Mouse (Mus musculus): Measurements from ENCODE around the gene Gm13698. TPM values are rescaled to one million over a fixed set of nuclear protein-coding genes. Genes with fewer than 3 reads are reported as not detected.
A peak's percentile ranks its signal among the peaks of the same experiment; 100 is the strongest.
"Not testable (repeated sequence)": the region's sequence is repeated elsewhere in the genome, so short reads cannot be mapped to it uniquely, and the experiment has no call there.

The Gm13698 gene
- polyA plus RNA-seq (2014; fragmentation: Nextera tagmentation; extraction: Ambion mirVana), result not detected in 2 replicates

DNA sequence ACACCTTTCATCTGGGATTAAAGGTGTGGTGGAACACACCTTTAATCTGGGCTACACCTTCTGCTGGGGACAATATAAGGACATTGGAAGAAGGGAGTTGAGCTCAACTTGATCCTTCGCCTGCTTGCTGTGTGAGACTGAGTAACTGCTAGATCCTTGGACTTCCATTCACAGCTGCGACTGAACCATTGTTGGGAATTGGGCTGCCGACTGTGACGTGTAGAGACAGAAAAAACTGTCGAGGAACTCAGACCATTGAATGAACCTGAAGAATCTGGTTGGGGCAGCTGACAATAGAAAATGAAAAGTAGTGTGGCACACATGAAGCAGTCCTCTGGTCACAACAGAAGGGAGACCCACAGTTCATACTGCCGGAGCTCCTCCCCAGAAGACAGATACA is at the start of gene Gm13698:
Gene Gm13698, plus strand, starts transcription at position 301 of the 400 bp plus-strand sequence.
- not testable (repeated sequence) for H3K9ac ChIP-seq (ENCODE audit: low read depth, low read length); ATAC-seq (ENCODE audit: low FRiP score); H3K4me2 ChIP-seq (replicated peaks; ENCODE audit: low read depth, low read length); H3K36me3 ChIP-seq (ENCODE audit: control insufficient read depth, insufficient read depth, low read length); DNase-seq (ENCODE audit: low spot score); H3K27me3 ChIP-seq (ENCODE audit: control insufficient read depth, insufficient read depth, low read length); H3K27ac ChIP-seq (ENCODE audit: low read depth, low read length); H3K4me1 ChIP-seq (replicated peaks; ENCODE audit: control insufficient read depth, insufficient read depth, low read length); H3K9me3 ChIP-seq (ENCODE audit: control insufficient read depth, low read length); H3K4me3 ChIP-seq (ENCODE audit: low read depth, low read length)
- WGBS, result no CpG with 5 or more reads among the region's 6 CpGs

DNA sequence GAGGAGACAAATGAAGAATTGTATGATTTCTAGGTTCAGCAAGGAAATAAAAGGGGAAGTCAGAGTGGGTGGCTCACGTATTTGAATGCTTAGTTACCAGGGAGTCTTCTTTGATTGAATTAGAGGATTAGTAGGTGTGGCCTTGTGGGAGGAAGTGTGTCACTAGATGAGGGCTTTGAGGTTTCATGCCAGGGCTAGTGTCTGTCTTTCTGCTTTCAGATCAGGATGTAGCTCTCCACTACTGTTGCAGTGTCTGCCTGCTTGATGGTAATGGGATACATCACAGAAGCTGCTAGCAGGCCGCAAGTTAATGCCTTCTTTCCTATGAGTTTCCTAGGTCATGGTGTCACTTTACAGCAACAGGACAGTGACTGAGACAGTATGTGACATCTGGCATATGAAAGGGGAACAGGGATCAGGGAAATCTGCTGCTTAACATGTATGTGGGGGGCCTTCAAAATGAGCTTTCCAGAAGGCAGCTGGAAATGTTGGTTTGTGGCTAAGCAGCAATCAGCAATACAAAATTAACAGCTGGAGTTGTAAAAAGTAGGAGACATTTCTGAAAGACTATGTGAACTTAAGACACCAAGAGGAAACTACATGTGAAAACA is 25.9 kb upstream of the Gm13698 start:
- H3K36me3 ChIP-seq (ENCODE audit: control insufficient read depth, insufficient read depth, low read length), result no peaks in the 10 kb centered on the region
- no peak for DNase-seq (ENCODE audit: low spot score)
- H3K9me3 ChIP-seq (ENCODE audit: control insufficient read depth, low read length), result no peaks in the 10 kb centered on the region
- no peaks in the 10 kb centered on the region for H3K27me3 ChIP-seq (ENCODE audit: control insufficient read depth, insufficient read depth, low read length)
- H3K4me2 ChIP-seq (replicated peaks; ENCODE audit: low read depth, low read length), result no peak overlapping the region
- H3K27ac ChIP-seq (ENCODE audit: low read depth, low read length), result no peak overlapping the region
- no peak overlapping the region for H3K9ac ChIP-seq (ENCODE audit: low read depth, low read length)
- WGBS, result 61% methylated on average over 2 of the region's 2 CpGs
- no peak overlapping the region for H3K4me3 ChIP-seq (ENCODE audit: low read depth, low read length)
- no peak for ATAC-seq (ENCODE audit: low FRiP score)
- H3K4me1 ChIP-seq (replicated peaks; ENCODE audit: control insufficient read depth, insufficient read depth, low read length), result no peaks in the 10 kb centered on the region

GRCm38 (mm10) chr2:83940931-83941361 is 14.5 kb upstream of the Gm13698 start, which contains the start of gene Zswim2:
TSS of gene Zswim2 (minus strand) at chr2:83941228.
- no peaks in the 10 kb centered on the region for H3K9me3 ChIP-seq (ENCODE audit: control insufficient read depth, low read length)
- H3K36me3 ChIP-seq (ENCODE audit: control insufficient read depth, insufficient read depth, low read length), result no peaks in the 10 kb centered on the region
- H3K4me1 ChIP-seq (replicated peaks; ENCODE audit: control insufficient read depth, insufficient read depth, low read length), result no peaks in the 10 kb centered on the region
- DNase-seq (ENCODE audit: low spot score), result peak; percentile 88
- peak within 1 kb of the TSS; percentile 43 for H3K4me2 ChIP-seq (replicated peaks; ENCODE audit: low read depth, low read length)
- WGBS, result under 1% methylated on average over 20 of the region's 20 CpGs
- H3K27ac ChIP-seq (ENCODE audit: low read depth, low read length), result no peak within 1 kb of the TSS
- peak; percentile 98 for ATAC-seq (ENCODE audit: low FRiP score)
- H3K9ac ChIP-seq (ENCODE audit: low read depth, low read length), result no peak within 1 kb of the TSS
- no peaks in the 10 kb centered on the region for H3K27me3 ChIP-seq (ENCODE audit: control insufficient read depth, insufficient read depth, low read length)
- H3K4me3 ChIP-seq (ENCODE audit: low read depth, low read length), result peak within 1 kb of the TSS; percentile 21

- H3K4me2 ChIP-seq (replicated peaks; ENCODE audit: low read depth, low read length), result peak overlapping the region; percentile 43
- no peak overlapping the region for H3K27ac ChIP-seq (ENCODE audit: low read depth, low read length)
- DNase-seq (ENCODE audit: low spot score) (no peak), ATAC-seq (ENCODE audit: low FRiP score) (peak; percentile 72)
- no peaks in the 10 kb centered on the region for H3K36me3 ChIP-seq (ENCODE audit: control insufficient read depth, insufficient read depth, low read length)
- no peaks in the 10 kb centered on the region for H3K4me1 ChIP-seq (replicated peaks; ENCODE audit: control insufficient read depth, insufficient read depth, low read length)
- WGBS, result 50% methylated on average over 3 of the region's 3 CpGs
- no peak overlapping the region for H3K9ac ChIP-seq (ENCODE audit: low read depth, low read length)
- H3K27me3 ChIP-seq (ENCODE audit: control insufficient read depth, insufficient read depth, low read length), result no peaks in the 10 kb centered on the region
- H3K4me3 ChIP-seq (ENCODE audit: low read depth, low read length), result no peak overlapping the region
- H3K9me3 ChIP-seq (ENCODE audit: control insufficient read depth, low read length), result no peaks in the 10 kb centered on the region
Observed at GRCm38 (mm10) chr2:83941378-83941777, 14.1 kb upstream of the Gm13698 start.

- H3K4me1 ChIP-seq (replicated peaks; ENCODE audit: control insufficient read depth, insufficient read depth, low read length), result no peaks in the 10 kb centered on the region
- no peak overlapping the region for H3K4me2 ChIP-seq (replicated peaks; ENCODE audit: low read depth, low read length)
- H3K27ac ChIP-seq (ENCODE audit: low read depth, low read length), result no peak overlapping the region
- H3K4me3 ChIP-seq (ENCODE audit: low read depth, low read length), result no peak overlapping the region
- ATAC-seq (ENCODE audit: low FRiP score) (no peak), DNase-seq (ENCODE audit: low spot score) (no peak)
- no peaks in the 10 kb centered on the region for H3K9me3 ChIP-seq (ENCODE audit: control insufficient read depth, low read length)
- 75% methylated on average over 4 of the region's 4 CpGs for WGBS
- no peaks in the 10 kb centered on the region for H3K27me3 ChIP-seq (ENCODE audit: control insufficient read depth, insufficient read depth, low read length)
- H3K9ac ChIP-seq (ENCODE audit: low read depth, low read length), result no peak overlapping the region
- H3K36me3 ChIP-seq (ENCODE audit: control insufficient read depth, insufficient read depth, low read length), result no peaks in the 10 kb centered on the region
Observed at GRCm38 (mm10) chr2:83941792-83942191, 13.7 kb upstream of the Gm13698 start.

DNA sequence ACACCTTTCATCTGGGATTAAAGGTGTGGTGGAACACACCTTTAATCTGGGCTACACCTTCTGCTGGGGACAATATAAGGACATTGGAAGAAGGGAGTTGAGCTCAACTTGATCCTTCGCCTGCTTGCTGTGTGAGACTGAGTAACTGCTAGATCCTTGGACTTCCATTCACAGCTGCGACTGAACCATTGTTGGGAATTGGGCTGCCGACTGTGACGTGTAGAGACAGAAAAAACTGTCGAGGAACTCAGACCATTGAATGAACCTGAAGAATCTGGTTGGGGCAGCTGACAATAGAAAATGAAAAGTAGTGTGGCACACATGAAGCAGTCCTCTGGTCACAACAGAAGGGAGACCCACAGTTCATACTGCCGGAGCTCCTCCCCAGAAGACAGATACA is 5.7 kb downstream of the Gm13698 start, which contains the start of gene Gm13693:
Gene Gm13693, plus strand, starts transcription at position 301 of the 400 bp plus-strand sequence.
- WGBS, result no CpG with 5 or more reads among the region's 6 CpGs

GRCm38 (mm10) chr2:83967013-83967412 is 11.5 kb downstream of the Gm13698 start, which contains the start of gene Gm13695:
TSS of gene Gm13695 (plus strand) at chr2:83967313.
- not testable (repeated sequence) for H3K36me3 ChIP-seq (ENCODE audit: control insufficient read depth, insufficient read depth, low read length); H3K4me3 ChIP-seq (ENCODE audit: low read depth, low read length); H3K4me2 ChIP-seq (replicated peaks; ENCODE audit: low read depth, low read length); H3K9ac ChIP-seq (ENCODE audit: low read depth, low read length); ATAC-seq (ENCODE audit: low FRiP score); DNase-seq (ENCODE audit: low spot score); H3K4me1 ChIP-seq (replicated peaks; ENCODE audit: control insufficient read depth, insufficient read depth, low read length); H3K27ac ChIP-seq (ENCODE audit: low read depth, low read length); H3K9me3 ChIP-seq (ENCODE audit: control insufficient read depth, low read length); H3K27me3 ChIP-seq (ENCODE audit: control insufficient read depth, insufficient read depth, low read length)
- WGBS, result no CpG with 5 or more reads among the region's 6 CpGs

More for the DNA sequence above, 5.7 kb downstream of the Gm13698 start, which contains the start of gene Gm13693:
- ATAC-seq (ENCODE audit: low FRiP score); H3K9ac ChIP-seq (ENCODE audit: low read depth, low read length); H3K27me3 ChIP-seq (ENCODE audit: control insufficient read depth, insufficient read depth, low read length); H3K4me2 ChIP-seq (replicated peaks; ENCODE audit: low read depth, low read length); H3K9me3 ChIP-seq (ENCODE audit: control insufficient read depth, low read length); H3K4me3 ChIP-seq (ENCODE audit: low read depth, low read length); DNase-seq (ENCODE audit: low spot score); H3K27ac ChIP-seq (ENCODE audit: low read depth, low read length); H3K4me1 ChIP-seq (replicated peaks; ENCODE audit: control insufficient read depth, insufficient read depth, low read length); H3K36me3 ChIP-seq (ENCODE audit: control insufficient read depth, insufficient read depth, low read length): not testable (repeated sequence)

DNA sequence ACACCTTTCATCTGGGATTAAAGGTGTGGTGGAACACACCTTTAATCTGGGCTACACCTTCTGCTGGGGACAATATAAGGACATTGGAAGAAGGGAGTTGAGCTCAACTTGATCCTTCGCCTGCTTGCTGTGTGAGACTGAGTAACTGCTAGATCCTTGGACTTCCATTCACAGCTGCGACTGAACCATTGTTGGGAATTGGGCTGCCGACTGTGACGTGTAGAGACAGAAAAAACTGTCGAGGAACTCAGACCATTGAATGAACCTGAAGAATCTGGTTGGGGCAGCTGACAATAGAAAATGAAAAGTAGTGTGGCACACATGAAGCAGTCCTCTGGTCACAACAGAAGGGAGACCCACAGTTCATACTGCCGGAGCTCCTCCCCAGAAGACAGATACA is 17.3 kb downstream of the Gm13698 start, which contains the start of gene Gm13696:
Gene Gm13696, plus strand, starts transcription at position 301 of the 400 bp plus-strand sequence.
- H3K36me3 ChIP-seq (ENCODE audit: control insufficient read depth, insufficient read depth, low read length); ATAC-seq (ENCODE audit: low FRiP score); H3K9ac ChIP-seq (ENCODE audit: low read depth, low read length); H3K9me3 ChIP-seq (ENCODE audit: control insufficient read depth, low read length); H3K4me1 ChIP-seq (replicated peaks; ENCODE audit: control insufficient read depth, insufficient read depth, low read length); H3K4me2 ChIP-seq (replicated peaks; ENCODE audit: low read depth, low read length); H3K4me3 ChIP-seq (ENCODE audit: low read depth, low read length); H3K27ac ChIP-seq (ENCODE audit: low read depth, low read length); DNase-seq (ENCODE audit: low spot score); H3K27me3 ChIP-seq (ENCODE audit: control insufficient read depth, insufficient read depth, low read length): not testable (repeated sequence)
- no CpG with 5 or more reads among the region's 6 CpGs for WGBS

DNA sequence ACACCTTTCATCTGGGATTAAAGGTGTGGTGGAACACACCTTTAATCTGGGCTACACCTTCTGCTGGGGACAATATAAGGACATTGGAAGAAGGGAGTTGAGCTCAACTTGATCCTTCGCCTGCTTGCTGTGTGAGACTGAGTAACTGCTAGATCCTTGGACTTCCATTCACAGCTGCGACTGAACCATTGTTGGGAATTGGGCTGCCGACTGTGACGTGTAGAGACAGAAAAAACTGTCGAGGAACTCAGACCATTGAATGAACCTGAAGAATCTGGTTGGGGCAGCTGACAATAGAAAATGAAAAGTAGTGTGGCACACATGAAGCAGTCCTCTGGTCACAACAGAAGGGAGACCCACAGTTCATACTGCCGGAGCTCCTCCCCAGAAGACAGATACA is 23.1 kb downstream of the Gm13698 start, which contains the start of gene Gm13694:
Gene Gm13694, plus strand, starts transcription at position 301 of the 400 bp plus-strand sequence.
- not testable (repeated sequence) for DNase-seq (ENCODE audit: low spot score); H3K27ac ChIP-seq (ENCODE audit: low read depth, low read length); H3K27me3 ChIP-seq (ENCODE audit: control insufficient read depth, insufficient read depth, low read length); H3K4me3 ChIP-seq (ENCODE audit: low read depth, low read length); H3K9me3 ChIP-seq (ENCODE audit: control insufficient read depth, low read length); ATAC-seq (ENCODE audit: low FRiP score); H3K36me3 ChIP-seq (ENCODE audit: control insufficient read depth, insufficient read depth, low read length); H3K4me1 ChIP-seq (replicated peaks; ENCODE audit: control insufficient read depth, insufficient read depth, low read length); H3K9ac ChIP-seq (ENCODE audit: low read depth, low read length); H3K4me2 ChIP-seq (replicated peaks; ENCODE audit: low read depth, low read length)
- no CpG with 5 or more reads among the region's 6 CpGs for WGBS

Measured in hindbrain, embryonic 11.5 days (tissue).